Mouse (Mus musculus) olfactory bulb, adult 2 months (tissue): Measurements from ENCODE around the gene Kirrel. TPM values are rescaled to one million over a fixed set of nuclear protein-coding genes. Genes with fewer than 3 reads are reported as not detected.
"Not testable (repeated sequence)": the region's sequence is repeated elsewhere in the genome, so short reads cannot be mapped to it uniquely, and the experiment has no call there.

Experiments used
- H3K27ac ChIP-seq: fragments of 200-500 bp; 2 replicates; pipeline ENCODE4 v1.5.1; 2012; ENCODE audit warnings: low read depth, low read length; ENCODE audit not compliant: insufficient read depth
- H3K4me1 ChIP-seq: fragments of 200-500 bp; 2 replicates; pipeline ENCODE4 v1.6.1; 2012; ENCODE audit warnings: low read length; ENCODE audit not compliant: control insufficient read depth, insufficient read depth
- H3K4me3 ChIP-seq: fragments of 200-500 bp; 2 replicates; pipeline ENCODE4 v1.5.1; 2012; ENCODE audit warnings: mild to moderate bottlenecking, low read depth, low read length, moderate library complexity; ENCODE audit not compliant: insufficient read depth
- CTCF ChIP-seq: fragments of 200-500 bp; IDR thresholded peaks from 2 replicates; pipeline ENCODE4 v1.5.1; 2012; ENCODE audit warnings: low read depth, mild to moderate bottlenecking, low read length, moderate library complexity; ENCODE audit not compliant: insufficient read depth
- POLR2A ChIP-seq: fragments of 200-500 bp; IDR thresholded peaks from 2 replicates; pipeline ENCODE4 v1.6.1; 2012; ENCODE audit warnings: mild to moderate bottlenecking, low read depth, low read length, moderate library complexity; ENCODE audit not compliant: insufficient read depth
- WGBS: fragments of 180-500 bp; shearing (Covaris S2); methylation state at CpG from one replicate; pipeline ENCODE4 v1.1.7; 2018; 5-methylcytosine and 5-hydroxymethylcytosine counted together
- polyA plus RNA-seq: library from polyadenylated mRNA; stranded (reverse); fragments of >200 nt; gene quantifications from 2 replicates; pipeline ENCODE4 v1.2.4, GENCODE M21; 2012; ENCODE audit warnings: low replicate concordance; ENCODE audit not compliant: missing spikeins, insufficient read depth, insufficient read length

Gene Kirrel
- polyA plus RNA-seq, 1 experiment: not detected

DNA sequence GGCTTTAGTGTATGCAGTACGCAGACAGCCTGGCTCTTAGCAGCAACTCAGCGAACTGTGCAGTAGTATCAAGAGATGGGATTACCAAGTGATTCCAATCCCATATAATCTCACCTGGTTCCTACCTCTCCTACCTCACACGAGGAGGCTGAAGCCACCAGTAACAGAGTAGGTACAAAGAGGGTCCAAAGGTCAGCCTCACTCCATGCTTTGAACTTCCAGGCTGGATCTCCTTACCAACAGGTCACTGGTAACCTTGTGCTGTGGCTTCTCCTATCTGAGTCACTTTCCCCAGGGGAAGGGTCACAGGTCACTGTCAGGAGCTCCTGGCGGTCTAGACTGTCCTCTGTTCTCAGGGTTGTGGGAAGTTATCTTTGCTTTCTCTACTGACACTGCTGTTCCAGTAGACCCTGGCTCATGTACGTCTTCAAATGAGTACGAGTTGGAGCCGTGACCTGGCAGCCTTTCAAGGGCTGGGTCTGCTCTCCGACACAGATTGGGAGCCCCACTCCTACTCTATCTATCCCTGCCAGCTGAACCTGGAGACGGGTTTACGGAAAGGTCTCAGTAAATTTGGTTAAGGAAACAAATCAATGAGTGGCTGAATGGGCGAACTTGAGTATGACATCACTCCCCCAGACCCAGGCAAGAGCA, 42.7 kb downstream of the Kirrel start:
- H3K27ac ChIP-seq: no peak overlapping the region
- WGBS: 71% methylated on average over 11 of the region's 11 CpGs
- H3K4me1 ChIP-seq: no peaks in the 10 kb centered on the region
- H3K4me3 ChIP-seq: no peak overlapping the region
- no peak for TF ChIP-seq POLR2A
- TF ChIP-seq CTCF: no peak

DNA sequence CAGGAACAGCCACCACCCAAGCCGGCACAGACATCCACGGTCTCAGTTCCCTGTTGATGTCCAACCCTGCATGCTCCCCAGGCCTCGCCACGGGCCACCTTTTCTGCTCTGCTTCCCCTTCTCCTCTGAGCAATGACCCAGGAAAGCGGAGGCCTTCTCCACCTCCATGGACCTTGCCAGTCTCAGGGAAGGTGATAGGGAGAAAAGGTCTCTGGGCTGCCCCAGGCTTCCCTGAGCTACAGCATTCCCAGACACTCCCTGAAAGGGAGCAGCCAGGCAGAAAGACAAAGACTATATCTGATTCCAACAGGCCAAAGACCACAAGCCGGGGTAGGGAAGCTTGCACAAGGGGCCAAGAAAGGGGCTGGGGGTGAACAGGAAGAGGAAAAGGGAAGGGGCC, 43.6 kb downstream of the Kirrel start:
- no peak overlapping the region for H3K27ac ChIP-seq
- TF ChIP-seq CTCF (no peak), POLR2A (no peak)
- WGBS: 82% methylated on average over 6 of the region's 6 CpGs
- H3K4me3 ChIP-seq: no peak overlapping the region
- H3K4me1 ChIP-seq: no peaks in the 10 kb centered on the region

DNA sequence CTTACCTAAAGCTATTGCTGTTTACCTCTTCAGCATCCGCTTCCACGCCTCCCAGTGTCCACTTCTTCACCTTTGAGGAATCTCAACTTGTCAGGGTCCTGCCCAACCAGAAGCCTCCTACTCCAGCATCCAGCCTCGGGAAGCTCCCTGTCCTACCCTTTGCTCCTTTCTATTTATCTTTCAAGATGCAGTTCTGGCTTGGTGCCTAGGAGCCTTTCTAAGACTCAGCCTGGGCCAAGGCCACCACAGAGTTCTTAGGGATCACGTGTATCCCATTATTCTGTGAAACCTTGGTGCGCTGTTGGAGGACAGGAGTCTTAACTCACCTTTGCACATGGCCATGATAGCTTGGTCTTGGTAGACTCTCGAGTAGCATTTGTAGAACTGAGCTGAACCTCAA, 50.8 kb downstream of the Kirrel start:
- H3K4me1 ChIP-seq: no peaks in the 10 kb centered on the region

DNA sequence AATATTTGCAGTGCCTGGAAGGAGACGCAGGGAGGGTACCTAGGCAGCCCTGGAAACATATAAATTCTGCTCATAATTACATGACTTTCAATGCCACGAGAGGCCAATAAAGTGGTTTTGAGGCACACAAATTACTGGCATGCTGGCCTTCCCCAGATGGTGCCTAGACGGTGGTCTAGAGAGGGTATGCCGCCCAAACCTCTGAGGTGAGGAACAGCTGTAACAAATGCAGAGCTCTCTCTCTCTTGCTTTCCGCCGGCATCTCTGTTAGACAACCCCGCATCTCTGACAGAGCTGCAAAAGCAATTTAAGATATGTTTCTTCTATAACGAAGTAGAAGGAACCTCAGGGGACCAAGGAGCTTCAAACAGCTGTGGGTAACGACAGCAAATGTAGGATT, 56.3 kb downstream of the Kirrel start:
- Histone ChIP-seq H3K27ac (no peak overlapping the region), H3K4me1 (0 out of 2 replicates have a peak, but pooled peaks cover 2% of the 10 kb centered on the region), H3K4me3 (no peak overlapping the region)
- TF ChIP-seq POLR2A: no peak
- TF ChIP-seq CTCF: no peak
- 83% methylated on average over 9 of the region's 9 CpGs for WGBS

More for the DNA sequence above, 50.8 kb downstream of the Kirrel start:
- no peak overlapping the region for H3K27ac ChIP-seq
- TF ChIP-seq POLR2A (no peak), CTCF (no peak)
- no peak overlapping the region for H3K4me3 ChIP-seq
- 74% methylated on average over 6 of the region's 6 CpGs for WGBS

DNA sequence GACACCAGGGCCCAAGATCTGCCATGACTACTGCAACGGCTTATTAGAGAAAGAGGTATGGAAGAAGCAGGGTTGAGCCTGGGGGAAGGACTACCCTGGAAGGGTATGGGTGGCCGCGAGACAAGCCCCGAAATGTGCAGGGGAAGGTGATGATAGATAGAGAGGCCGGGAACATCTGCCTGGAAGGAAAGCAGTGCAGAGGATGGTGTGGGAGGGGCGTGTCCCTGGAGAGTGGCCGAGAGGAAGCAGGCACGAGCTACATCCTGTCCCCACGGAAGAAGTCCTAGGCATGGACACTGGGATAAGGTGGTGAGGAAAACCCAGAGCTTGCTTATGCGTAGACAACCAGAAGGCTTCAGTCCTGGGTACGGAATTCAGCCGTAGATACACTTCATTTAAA, 56.9 kb downstream of the Kirrel start:
- no peak overlapping the region for H3K27ac ChIP-seq
- 92% methylated on average over 12 of the region's 12 CpGs for WGBS
- TF ChIP-seq CTCF (no peak), POLR2A (no peak)
- H3K4me1 ChIP-seq: 0 out of 2 replicates have a peak, but pooled peaks cover 2% of the 10 kb centered on the region
- H3K4me3 ChIP-seq: no peak overlapping the region

DNA sequence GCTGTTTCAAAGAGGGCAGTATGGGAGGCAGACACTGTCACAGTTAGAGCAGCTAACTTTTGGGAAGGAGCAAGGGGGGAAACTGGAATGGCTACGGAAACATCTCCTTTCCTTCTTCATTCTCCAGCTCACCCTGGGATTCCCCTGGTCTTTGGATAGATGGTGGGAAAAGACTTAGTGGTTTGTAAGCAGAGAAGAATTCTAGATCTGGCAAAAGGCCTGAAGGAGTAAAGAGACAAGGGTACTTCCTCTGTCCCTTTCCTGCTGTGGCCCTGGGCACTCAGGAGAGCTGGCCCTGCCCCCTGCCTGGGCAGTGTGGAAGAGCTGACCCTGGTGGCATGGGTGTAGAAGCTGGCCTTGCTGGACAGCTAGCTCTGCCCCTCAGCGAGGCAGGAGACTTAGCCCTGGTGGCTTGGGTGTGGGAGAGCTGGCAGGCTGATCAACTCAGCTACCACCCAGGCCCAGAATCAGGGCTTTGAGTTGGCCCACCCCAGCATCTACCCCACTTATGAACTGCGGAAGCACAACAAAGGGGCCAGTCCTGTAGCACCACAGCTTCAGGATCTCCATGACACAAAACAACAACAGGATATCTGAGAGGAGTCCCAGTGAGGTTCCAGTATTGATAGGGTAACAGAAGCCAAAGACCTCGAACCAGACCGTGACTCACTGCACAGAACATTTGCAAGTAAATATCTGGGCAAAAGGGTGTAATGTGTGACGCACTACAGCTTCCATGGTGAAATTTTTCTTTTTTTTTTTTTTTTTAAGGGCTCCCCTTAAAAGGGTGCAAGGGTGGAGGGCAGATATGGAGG, 58.6 kb downstream of the Kirrel start:
- Histone ChIP-seq H3K4me3 (no peak overlapping the region), H3K27ac (no peak overlapping the region), H3K4me1 (0 out of 2 replicates have a peak, but pooled peaks cover 2% of the 10 kb centered on the region)
- TF ChIP-seq POLR2A: no peak
- TF ChIP-seq CTCF: no peak
- 82% methylated on average over 6 of the region's 6 CpGs for WGBS

DNA sequence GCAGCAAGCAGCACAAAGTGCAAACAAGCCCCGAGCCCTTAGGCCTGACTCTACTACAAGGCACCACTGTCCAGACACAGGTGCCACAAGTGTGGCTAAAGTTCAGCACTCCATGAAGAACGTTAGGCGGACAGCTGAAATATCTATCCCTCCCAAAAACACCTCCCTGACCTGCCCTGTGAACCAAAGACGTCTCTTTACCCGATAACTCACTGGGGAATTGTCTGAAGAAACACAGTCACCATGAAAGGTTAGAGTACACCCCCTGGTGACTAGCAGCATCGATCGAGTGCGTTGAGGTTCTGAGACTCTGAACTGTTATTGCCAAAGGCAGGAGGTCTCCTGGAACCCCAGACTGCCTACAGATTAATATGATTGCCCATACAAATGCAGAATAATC, 59.3 kb downstream of the Kirrel start:
- WGBS: 86% methylated on average over 8 of the region's 8 CpGs
- no peak overlapping the region for H3K27ac ChIP-seq
- no peak overlapping the region for H3K4me3 ChIP-seq
- H3K4me1 ChIP-seq: 0 out of 2 replicates have a peak, but pooled peaks cover 2% of the 10 kb centered on the region
- TF ChIP-seq POLR2A: no peak
- TF ChIP-seq CTCF: no peak

DNA sequence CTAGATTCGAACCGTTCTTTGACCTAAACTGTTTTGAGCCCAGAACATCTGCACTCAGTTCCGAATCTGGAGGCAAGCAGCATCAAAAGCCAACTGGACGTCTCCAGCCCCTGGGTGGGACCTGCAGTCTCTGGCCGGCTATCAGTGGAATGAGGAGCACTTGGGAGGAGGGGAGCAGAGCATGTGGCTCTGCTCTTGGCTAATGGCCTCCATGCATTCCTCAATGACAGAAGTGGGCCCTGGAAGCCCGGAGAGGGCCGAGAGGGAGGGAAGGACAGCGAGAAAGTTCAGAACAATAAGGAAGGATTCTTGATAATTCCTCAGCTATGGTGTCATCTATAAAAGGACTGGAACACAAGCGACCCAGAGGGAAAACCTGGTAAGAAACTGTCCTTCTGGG, 59.7 kb downstream of the Kirrel start:
- WGBS: 76% methylated on average over 9 of the region's 9 CpGs
- no peak for TF ChIP-seq POLR2A
- no peak for TF ChIP-seq CTCF
- no peak overlapping the region for H3K27ac ChIP-seq
- H3K4me3 ChIP-seq: no peak overlapping the region
- 0 out of 2 replicates have a peak, but pooled peaks cover 2% of the 10 kb centered on the region for H3K4me1 ChIP-seq

DNA sequence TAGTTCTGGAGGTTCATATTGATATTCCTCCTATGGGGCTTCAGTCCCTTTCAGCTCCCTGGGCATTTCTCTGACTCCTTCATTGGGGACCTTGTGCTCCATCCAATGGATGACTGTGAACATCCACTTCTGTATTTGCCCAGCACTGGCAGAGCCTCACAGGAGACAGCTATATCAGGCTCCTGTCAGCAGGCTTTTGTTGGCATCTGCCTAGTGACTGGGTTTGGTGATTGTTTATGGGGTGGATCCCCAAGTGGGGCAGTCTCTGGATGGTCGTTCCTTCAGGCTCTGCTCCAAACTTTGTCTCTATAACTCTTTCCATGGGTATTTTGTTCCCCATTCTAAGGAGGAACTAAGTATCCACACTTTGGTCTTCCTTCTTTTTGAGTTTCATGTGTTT, 60.7 kb downstream of the Kirrel start:
- WGBS: 65% methylated on average over 1 of the region's 1 CpGs
- H3K27ac ChIP-seq, H3K4me1 ChIP-seq, H3K4me3 ChIP-seq: not testable (repeated sequence)

DNA sequence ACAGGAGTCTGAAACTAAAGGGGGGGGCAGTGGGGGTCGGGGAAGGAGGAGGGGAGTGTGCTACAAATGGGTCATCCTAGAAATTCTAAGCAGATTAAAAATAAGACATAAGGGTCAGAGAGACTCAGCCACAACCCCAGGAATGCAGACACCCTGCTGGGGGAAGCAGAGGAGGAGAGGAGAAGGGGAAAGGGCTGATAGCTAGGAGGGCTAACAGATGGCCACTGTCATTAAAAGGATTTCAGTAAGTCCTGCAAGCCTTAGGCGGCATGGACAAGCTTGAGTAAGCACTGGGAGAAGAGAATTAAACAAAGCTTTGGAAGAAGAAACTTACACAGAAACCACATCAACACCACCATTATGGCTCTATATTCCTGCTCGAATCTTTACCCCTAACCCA, 62.3 kb downstream of the Kirrel start:
- no peak overlapping the region for H3K4me3 ChIP-seq
- 73% methylated on average over 3 of the region's 3 CpGs for WGBS
- TF ChIP-seq POLR2A (no peak), CTCF (no peak)
- H3K27ac ChIP-seq: no peak overlapping the region
- H3K4me1 ChIP-seq: 0 out of 2 replicates have a peak, but pooled peaks cover 2% of the 10 kb centered on the region
